Mouse (Mus musculus): ENCODE measurements around the gene Bcan. TPM values are rescaled to one million over a fixed set of nuclear protein-coding genes. Genes with fewer than 3 reads are reported as not detected.

Gene Bcan
- total RNA-seq, 1 experiment: 1.4 TPM

DNA sequence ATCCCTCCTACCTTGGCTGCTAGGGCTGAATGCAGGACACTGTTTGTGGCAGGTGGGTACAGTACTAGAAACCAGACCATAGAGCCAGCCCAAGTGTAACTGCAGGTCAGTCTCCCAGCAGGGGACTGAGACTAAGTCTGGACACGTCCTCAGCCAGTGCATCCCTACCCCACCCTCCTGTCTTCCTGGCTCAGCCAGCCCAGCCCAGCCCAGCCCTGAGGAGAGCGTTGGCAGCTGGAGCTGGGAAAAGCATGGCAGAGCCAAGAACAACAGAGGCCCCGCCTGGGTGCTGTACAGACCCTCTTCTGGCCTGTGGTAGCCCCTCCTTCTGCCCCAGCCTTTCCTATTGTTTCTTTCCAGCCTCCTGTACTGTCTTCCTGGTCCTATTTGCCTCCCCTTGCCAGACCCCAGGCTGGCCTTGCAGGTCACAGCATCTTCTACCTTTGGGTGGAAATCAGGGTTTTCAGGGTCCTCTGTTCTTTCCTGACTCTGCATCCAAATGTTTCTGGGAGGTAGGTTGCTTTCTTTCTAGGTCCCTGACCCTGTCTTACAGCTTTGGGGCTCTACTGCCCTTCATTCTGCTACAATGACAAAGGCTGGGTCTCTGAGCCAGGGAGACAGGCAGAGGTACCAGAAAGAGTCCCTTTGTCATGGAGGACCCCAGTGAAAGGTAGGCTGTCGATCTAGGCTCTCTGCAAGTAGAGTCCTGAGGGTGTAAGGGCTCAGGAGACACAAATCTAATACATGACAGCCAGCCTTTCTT, 55.0 kb downstream of the Bcan start:
- no peak overlapping the region for H3K4me3 ChIP-seq (ENCODE audit: insufficient read depth in 1 of 2, low read depth in 1 of 2, low read length in 2 of 2, poor library complexity in 1 of 2, severe bottlenecking in 1 of 2)
- H3K9ac ChIP-seq (ENCODE audit: insufficient read depth, low read depth, low read length, poor library complexity, severe bottlenecking): no peak overlapping the region
- no peak overlapping the region for H3K27ac ChIP-seq (ENCODE audit: insufficient read depth, low read depth, low read length, poor library complexity, severe bottlenecking)
- DNase-seq (ENCODE audit: low read depth, low spot score): no peak
- in situ Hi-C loops (cut with MboI; ENCODE audit: low sequenced_read_pairs in 2 of 2, unreplicated experiment in 2 of 2): no loop called here
- peaks cover 18% of the 10 kb centered on the region for H3K36me3 ChIP-seq (ENCODE audit: control insufficient read depth, insufficient read depth, low read length, poor library complexity, severe bottlenecking)
- TF ChIP-seq CHD2 (IDR thresholded peaks at IDR 0.05; ENCODE audit: low read depth, low read length) (no peak), MAFK (IDR thresholded peaks at IDR 0.05; ENCODE audit: insufficient read depth, low read depth, low read length) (no peak), HCFC1 (IDR thresholded peaks at IDR 0.05; ENCODE audit: borderline replicate concordance, insufficient read depth, low read length) (no peak), ZC3H11A (IDR thresholded peaks at IDR 0.05; ENCODE audit: borderline replicate concordance, low read depth, low read length) (no peak), ZNF384 (IDR thresholded peaks at IDR 0.05; ENCODE audit: low read depth, low read length) (no peak)
- no peaks in the 10 kb centered on the region for H3K9me3 ChIP-seq (ENCODE audit: control insufficient read depth, insufficient read depth, low read depth, low read length)
- H3K4me1 ChIP-seq (ENCODE audit: control insufficient read depth in 2 of 2, insufficient read depth in 2 of 2, low read length in 2 of 2, poor library complexity in 1 of 2): peaks cover 6 to 40% of the 10 kb centered on the region in 2 experiments

DNA sequence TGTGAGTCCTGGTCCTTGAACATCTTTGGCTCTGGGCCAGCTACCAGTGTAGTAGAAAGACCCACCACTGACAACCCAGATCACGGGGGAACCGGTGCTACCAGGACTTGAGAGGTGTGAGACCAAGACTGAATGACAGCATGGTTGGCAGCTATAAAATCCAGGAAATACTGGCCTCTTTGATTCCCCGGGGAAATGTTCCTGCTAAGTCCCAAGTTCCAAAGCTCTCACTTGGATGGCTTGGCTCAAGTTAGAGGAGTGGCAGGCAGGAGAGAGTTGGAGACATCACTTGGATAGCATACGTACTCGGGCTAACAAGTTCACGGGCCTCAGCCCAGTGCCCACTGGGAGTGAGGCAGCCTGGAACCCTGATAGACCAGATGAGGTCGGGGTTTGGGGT, 56.4 kb downstream of the Bcan start:
- Histone ChIP-seq H3K27ac (ENCODE audit: insufficient read depth, low read depth, low read length, poor library complexity, severe bottlenecking) (no peak overlapping the region), H3K4me1 (ENCODE audit: control insufficient read depth in 2 of 2, insufficient read depth in 2 of 2, low read length in 2 of 2, poor library complexity in 1 of 2) (peaks cover 3 to 29% of the 10 kb centered on the region in 2 experiments; a peak in 3 of 4 replicates), H3K9me3 (ENCODE audit: control insufficient read depth, insufficient read depth, low read depth, low read length) (no peaks in the 10 kb centered on the region), H3K9ac (ENCODE audit: insufficient read depth, low read depth, low read length, poor library complexity, severe bottlenecking) (no peak overlapping the region), H3K36me3 (ENCODE audit: control insufficient read depth, insufficient read depth, low read length, poor library complexity, severe bottlenecking) (peaks cover 30% of the 10 kb centered on the region), H3K4me3 (ENCODE audit: insufficient read depth in 1 of 2, low read depth in 1 of 2, low read length in 2 of 2, poor library complexity in 1 of 2, severe bottlenecking in 1 of 2) (no peak overlapping the region)
- TF ChIP-seq CHD2 (IDR thresholded peaks at IDR 0.05; ENCODE audit: low read depth, low read length) (no peak), ZNF384 (IDR thresholded peaks at IDR 0.05; ENCODE audit: low read depth, low read length) (no peak), ZC3H11A (IDR thresholded peaks at IDR 0.05; ENCODE audit: borderline replicate concordance, low read depth, low read length) (no peak), HCFC1 (IDR thresholded peaks at IDR 0.05; ENCODE audit: borderline replicate concordance, insufficient read depth, low read length) (no peak), MAFK (IDR thresholded peaks at IDR 0.05; ENCODE audit: insufficient read depth, low read depth, low read length) (no peak)
- in situ Hi-C loops (cut with MboI; ENCODE audit: low sequenced_read_pairs in 2 of 2, unreplicated experiment in 2 of 2): no loop called here
- DNase-seq (ENCODE audit: low read depth, low spot score): no peak

DNA sequence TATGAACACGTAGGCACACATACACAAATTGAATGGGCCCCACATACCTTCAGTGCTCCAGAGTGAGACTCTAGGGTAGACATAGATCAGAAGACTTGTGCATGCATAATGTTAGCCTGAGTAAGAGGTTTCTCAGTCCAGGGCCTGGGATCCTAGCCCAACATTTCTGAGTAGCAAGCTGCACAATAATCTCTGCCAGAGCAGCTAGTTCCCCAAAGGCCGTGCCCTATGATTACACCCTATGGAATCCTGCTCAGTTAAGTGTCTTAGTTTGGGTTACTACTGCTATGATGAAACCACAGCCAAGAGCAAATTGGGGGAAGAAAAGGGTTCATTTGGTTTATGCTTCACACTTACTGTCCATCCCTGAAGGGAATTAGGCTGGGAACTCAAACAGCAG, 57.6 kb downstream of the Bcan start:
- Histone ChIP-seq H3K27ac (ENCODE audit: insufficient read depth, low read depth, low read length, poor library complexity, severe bottlenecking) (no peak overlapping the region), H3K36me3 (ENCODE audit: control insufficient read depth, insufficient read depth, low read length, poor library complexity, severe bottlenecking) (peaks cover 38% of the 10 kb centered on the region), H3K4me1 (ENCODE audit: control insufficient read depth in 2 of 2, insufficient read depth in 2 of 2, low read length in 2 of 2, poor library complexity in 1 of 2) (peaks cover 3 to 25% of the 10 kb centered on the region in 2 experiments; a peak in 3 of 4 replicates), H3K4me3 (ENCODE audit: insufficient read depth in 1 of 2, low read depth in 1 of 2, low read length in 2 of 2, poor library complexity in 1 of 2, severe bottlenecking in 1 of 2) (no peak overlapping the region), H3K9ac (ENCODE audit: insufficient read depth, low read depth, low read length, poor library complexity, severe bottlenecking) (no peak overlapping the region), H3K9me3 (ENCODE audit: control insufficient read depth, insufficient read depth, low read depth, low read length) (no peaks in the 10 kb centered on the region)
- no peak for TF ChIP-seq MAFK (IDR thresholded peaks at IDR 0.05; ENCODE audit: insufficient read depth, low read depth, low read length)
- TF ChIP-seq ZNF384 (IDR thresholded peaks at IDR 0.05; ENCODE audit: low read depth, low read length): no peak
- TF ChIP-seq HCFC1 (IDR thresholded peaks at IDR 0.05; ENCODE audit: borderline replicate concordance, insufficient read depth, low read length): no peak
- TF ChIP-seq ZC3H11A (IDR thresholded peaks at IDR 0.05; ENCODE audit: borderline replicate concordance, low read depth, low read length): no peak
- TF ChIP-seq CHD2 (IDR thresholded peaks at IDR 0.05; ENCODE audit: low read depth, low read length): no peak
- in situ Hi-C loops (cut with MboI; ENCODE audit: low sequenced_read_pairs in 2 of 2, unreplicated experiment in 2 of 2): no loop called here
- no peak for DNase-seq (ENCODE audit: low read depth, low spot score)

DNA sequence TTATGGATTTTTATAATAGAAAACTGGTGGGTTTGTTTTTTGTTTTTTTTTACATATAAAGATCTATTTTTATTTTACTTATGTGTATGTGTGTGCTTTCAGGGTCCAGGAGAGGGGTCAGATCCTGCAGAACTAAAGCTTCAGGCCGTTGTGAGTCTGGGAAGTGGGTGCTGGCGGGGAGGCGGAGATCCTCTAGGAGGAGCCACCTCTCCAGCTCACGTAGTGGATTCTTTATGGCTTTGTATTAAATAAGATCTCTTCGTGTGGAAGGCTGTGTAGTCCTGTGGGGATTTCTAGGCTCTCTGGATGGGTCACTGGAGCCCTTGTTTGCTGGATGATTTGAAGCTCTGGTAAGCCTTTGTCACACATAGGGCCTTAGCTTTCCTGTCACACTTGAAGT, 59.4 kb downstream of the Bcan start:
- H3K9ac ChIP-seq (ENCODE audit: insufficient read depth, low read depth, low read length, poor library complexity, severe bottlenecking): no peak overlapping the region
- peaks cover 0 to 13% of the 10 kb centered on the region in 2 experiments; a peak in 2 of 4 replicates for H3K4me1 ChIP-seq (ENCODE audit: control insufficient read depth in 2 of 2, insufficient read depth in 2 of 2, low read length in 2 of 2, poor library complexity in 1 of 2)
- in situ Hi-C loops (cut with MboI; ENCODE audit: low sequenced_read_pairs in 2 of 2, unreplicated experiment in 2 of 2): no loop called here
- no peak overlapping the region for H3K27ac ChIP-seq (ENCODE audit: insufficient read depth, low read depth, low read length, poor library complexity, severe bottlenecking)
- H3K36me3 ChIP-seq (ENCODE audit: control insufficient read depth, insufficient read depth, low read length, poor library complexity, severe bottlenecking): peaks cover 48% of the 10 kb centered on the region
- H3K4me3 ChIP-seq (ENCODE audit: insufficient read depth in 1 of 2, low read depth in 1 of 2, low read length in 2 of 2, poor library complexity in 1 of 2, severe bottlenecking in 1 of 2): no peak overlapping the region
- DNase-seq (ENCODE audit: low read depth, low spot score): no peak
- TF ChIP-seq MAFK (IDR thresholded peaks at IDR 0.05; ENCODE audit: insufficient read depth, low read depth, low read length) (no peak), ZC3H11A (IDR thresholded peaks at IDR 0.05; ENCODE audit: borderline replicate concordance, low read depth, low read length) (no peak), CHD2 (IDR thresholded peaks at IDR 0.05; ENCODE audit: low read depth, low read length) (no peak), HCFC1 (IDR thresholded peaks at IDR 0.05; ENCODE audit: borderline replicate concordance, insufficient read depth, low read length) (no peak), ZNF384 (IDR thresholded peaks at IDR 0.05; ENCODE audit: low read depth, low read length) (no peak)
- no peaks in the 10 kb centered on the region for H3K9me3 ChIP-seq (ENCODE audit: control insufficient read depth, insufficient read depth, low read depth, low read length)

Other genes starting within 250 kb of the Bcan start
- gene Ntrk1, start 205.1 kb downstream of the Bcan start, total RNA-seq (2012; rRNA removed): 3.8 and 4.5 TPM in 2 replicates
- gene Insrr, start 203.3 kb downstream of the Bcan start, total RNA-seq (2012; rRNA removed): 0.11 and 0.18 TPM in 2 replicates
- gene Pear1, start 175.9 kb downstream of the Bcan start, total RNA-seq (2012; rRNA removed): 1.8 TPM in 2 replicates
- 0.05 and 0.22 TPM in 2 replicates for gene Sh2d2a, start 153.5 kb downstream of the Bcan start, total RNA-seq (2012; rRNA removed)
- gene Prcc, start 114.6 kb downstream of the Bcan start, total RNA-seq (2012; rRNA removed): 40.2 and 53.8 TPM in 2 replicates
- gene Hdgf, start 93.9 kb downstream of the Bcan start, total RNA-seq (2012; rRNA removed): 296 and 312 TPM in 2 replicates
- gene Mrpl24, start 80.7 kb downstream of the Bcan start, total RNA-seq (2012; rRNA removed): 154 and 162 TPM in 2 replicates
- gene Isg20l2, start 69.9 kb downstream of the Bcan start, total RNA-seq (2012; rRNA removed): 33.6 and 40.1 TPM in 2 replicates
- gene Rrnad1, start 69.5 kb downstream of the Bcan start, total RNA-seq (2012; rRNA removed): 22.0 and 25.5 TPM in 2 replicates
- gene Crabp2, start 51.6 kb downstream of the Bcan start, total RNA-seq (2012; rRNA removed): 9.4 and 19.7 TPM in 2 replicates
- gene Nes, start 29.2 kb downstream of the Bcan start, total RNA-seq (2012; rRNA removed): 22.3 and 29.4 TPM in 2 replicates
- not detected in 2 replicates for gene Hapln2, start 27.4 kb upstream of the Bcan start, total RNA-seq (2012; rRNA removed)
- gene Gpatch4, start 42.9 kb upstream of the Bcan start, total RNA-seq (2012; rRNA removed): 33.5 and 37.9 TPM in 2 replicates
- 117 and 144 TPM in 2 replicates for gene Naxe, start 58.3 kb upstream of the Bcan start, total RNA-seq (2012; rRNA removed)
- gene Ttc24, start 78.1 kb upstream of the Bcan start, total RNA-seq (2012; rRNA removed): not detected in 2 replicates
- gene Iqgap3, start 81.7 kb upstream of the Bcan start, total RNA-seq (2012; rRNA removed): 60.3 and 81.2 TPM in 2 replicates
- 8.8 and 10.4 TPM in 2 replicates for gene Mef2d, start 142.1 kb upstream of the Bcan start, total RNA-seq (2012; rRNA removed)

Measured in ES-E14 (cell line).